24 mouse cellular contexts compared by ENCODE assay signal in genomic region chr11:80313462-80313861, GRCm38 (mm10). TPM values are rescaled to one million over a fixed set of nuclear protein-coding genes. Genes with fewer than 3 reads are reported as not detected.
DNase-seq lines count a peak whose midpoint lies in the region; ATAC-seq and TF ChIP-seq lines count a peak whose summit lies in the region.
"Had no signal": no experiment of that assay in that cellular context is flagged by ENCODE, and none has a peak within 500 bp of the region (broad histone marks: within the 10 kb centered on the region; RNA-seq: fewer than 3 reads in every experiment).

No protein-coding gene starts in this region.

- ATAC-seq in forebrain, postnatal 0 days: no peak
- no peak for ATAC-seq in midbrain, embryonic 11.5 days (ENCODE audit: low FRiP score)
- no peak for ATAC-seq in midbrain, embryonic 15.5 days (replicated peaks)
- ATAC-seq in forebrain, embryonic 14.5 days: no peak
- no peak for ATAC-seq in neural tube, embryonic 14.5 days (ENCODE audit: low read depth)
- ATAC-seq: intestine, embryonic 15.5 days; liver, embryonic 12.5 days had no signal

- 72% methylated on average over 1 of the region's 1 CpGs for WGBS in forebrain, embryonic 10.5 days
- WGBS in forebrain, postnatal 0 days: 83% methylated on average over 1 of the region's 1 CpGs
- 72% methylated on average over 1 of the region's 1 CpGs for WGBS in midbrain, embryonic 11.5 days
- 82% methylated on average over 1 of the region's 1 CpGs for WGBS in midbrain, embryonic 15.5 days
- WGBS in forebrain, embryonic 14.5 days: 81% methylated on average over 1 of the region's 1 CpGs
- WGBS in neural tube, embryonic 14.5 days: 36% methylated on average over 1 of the region's 1 CpGs

- no peaks in the 10 kb centered on the region for H3K36me3 ChIP-seq in forebrain, embryonic 10.5 days (replicated peaks)
- H3K36me3 ChIP-seq in forebrain, postnatal 0 days (ENCODE audit: insufficient read depth): no peaks in the 10 kb centered on the region
- no peaks in the 10 kb centered on the region for H3K36me3 ChIP-seq in midbrain, embryonic 11.5 days (ENCODE audit: control insufficient read depth, insufficient read depth, low read length)
- no peaks in the 10 kb centered on the region for H3K36me3 ChIP-seq in midbrain, embryonic 15.5 days (replicated peaks)
- no peaks in the 10 kb centered on the region for H3K36me3 ChIP-seq in forebrain, embryonic 14.5 days (ENCODE audit: control insufficient read depth, insufficient read depth, low read length)
- no peaks in the 10 kb centered on the region for H3K36me3 ChIP-seq in neural tube, embryonic 14.5 days (ENCODE audit: control insufficient read depth, insufficient read depth, low read length)
- H3K36me3 ChIP-seq: embryonic facial prominence, embryonic 15.5 days; intestine, embryonic 15.5 days; limb, embryonic 13.5 days; liver, embryonic 12.5 days; stomach, embryonic 15.5 days had no signal

- H3K4me1 ChIP-seq in forebrain, embryonic 10.5 days: peaks cover 76% of the 10 kb centered on the region
- H3K4me1 ChIP-seq in forebrain, postnatal 0 days (ENCODE audit: insufficient read depth): no peaks in the 10 kb centered on the region
- H3K4me1 ChIP-seq in midbrain, embryonic 11.5 days (ENCODE audit: control insufficient read depth, insufficient read depth, low read length): peaks cover 44% of the 10 kb centered on the region
- peaks cover 34% of the 10 kb centered on the region for H3K4me1 ChIP-seq in midbrain, embryonic 15.5 days
- H3K4me1 ChIP-seq in forebrain, embryonic 14.5 days (ENCODE audit: control insufficient read depth, insufficient read depth, low read length): peaks cover 57% of the 10 kb centered on the region
- peaks cover 22% of the 10 kb centered on the region for H3K4me1 ChIP-seq in neural tube, embryonic 14.5 days (ENCODE audit: control insufficient read depth, insufficient read depth, low read length)
- H3K4me1 ChIP-seq: intestine, embryonic 15.5 days; limb, embryonic 13.5 days; liver, embryonic 12.5 days; stomach, embryonic 15.5 days had no signal

- H3K27me3 ChIP-seq in forebrain, embryonic 10.5 days (ENCODE audit: poor library complexity, severe bottlenecking): peaks cover 27% of the 10 kb centered on the region
- H3K27me3 ChIP-seq in forebrain, postnatal 0 days (ENCODE audit: insufficient read depth, low read length): no peaks in the 10 kb centered on the region
- no peaks in the 10 kb centered on the region for H3K27me3 ChIP-seq in midbrain, embryonic 11.5 days (ENCODE audit: control insufficient read depth, insufficient read depth, low read length)
- no peaks in the 10 kb centered on the region for H3K27me3 ChIP-seq in midbrain, embryonic 15.5 days (replicated peaks)
- H3K27me3 ChIP-seq in forebrain, embryonic 14.5 days (replicated peaks; ENCODE audit: control insufficient read depth, insufficient read depth, low read length): no peaks in the 10 kb centered on the region
- H3K27me3 ChIP-seq in neural tube, embryonic 14.5 days (ENCODE audit: control insufficient read depth, insufficient read depth, low read length): no peaks in the 10 kb centered on the region
- H3K27me3 ChIP-seq: embryonic facial prominence, embryonic 15.5 days; intestine, embryonic 15.5 days; stomach, embryonic 15.5 days had no signal

- H3K4me3 ChIP-seq in forebrain, embryonic 10.5 days: no peak overlapping the region
- H3K4me3 ChIP-seq in forebrain, postnatal 0 days (ENCODE audit: low read depth, low read length): no peak overlapping the region
- no peak overlapping the region for H3K4me3 ChIP-seq in midbrain, embryonic 11.5 days (ENCODE audit: low read depth, low read length)
- H3K4me3 ChIP-seq in midbrain, embryonic 15.5 days: no peak overlapping the region
- H3K4me3 ChIP-seq in forebrain, embryonic 14.5 days (ENCODE audit: low read depth, low read length): no peak overlapping the region
- no peak overlapping the region for H3K4me3 ChIP-seq in neural tube, embryonic 14.5 days (ENCODE audit: low read depth, low read length)
- H3K4me3 ChIP-seq: embryonic facial prominence, embryonic 15.5 days; intestine, embryonic 15.5 days; limb, embryonic 13.5 days; liver, embryonic 12.5 days; stomach, embryonic 15.5 days had no signal

- no peak overlapping the region for H3K4me2 ChIP-seq in forebrain, postnatal 0 days (ENCODE audit: low read depth)
- H3K4me2 ChIP-seq in midbrain, embryonic 11.5 days: no peak overlapping the region
- H3K4me2 ChIP-seq in midbrain, embryonic 15.5 days: no peak overlapping the region
- no peak overlapping the region for H3K4me2 ChIP-seq in forebrain, embryonic 14.5 days (ENCODE audit: low read length)
- H3K4me2 ChIP-seq in neural tube, embryonic 14.5 days (ENCODE audit: low read depth, low read length): no peak overlapping the region
- H3K4me2 ChIP-seq: embryonic facial prominence, embryonic 15.5 days; heart, embryonic 11.5 days; intestine, embryonic 15.5 days; limb, embryonic 13.5 days; liver, embryonic 12.5 days; stomach, embryonic 15.5 days had no signal

- peak overlapping the region; percentile 64; the same call in 1 of the 2 replicates for H3K27ac ChIP-seq in forebrain, embryonic 10.5 days
- H3K27ac ChIP-seq in forebrain, postnatal 0 days (ENCODE audit: low read depth, low read length): no peak overlapping the region
- H3K27ac ChIP-seq in midbrain, embryonic 11.5 days (ENCODE audit: low read depth, low read length): peak overlapping the region; percentile 85; the same call in 1 of the 2 replicates
- H3K27ac ChIP-seq in midbrain, embryonic 15.5 days: no peak overlapping the region
- peak overlapping the region; percentile 91 for H3K27ac ChIP-seq in forebrain, embryonic 14.5 days (ENCODE audit: low read depth, low read length)
- 0 out of 2 replicates have a peak overlapping the region, but pooled peaks have one; percentile 49 for H3K27ac ChIP-seq in neural tube, embryonic 14.5 days (ENCODE audit: low read depth, low read length)
- H3K27ac ChIP-seq: embryonic facial prominence, embryonic 15.5 days; intestine, embryonic 15.5 days; limb, embryonic 13.5 days; liver, embryonic 12.5 days; stomach, embryonic 15.5 days had no signal

- no peak for DNase-seq in forebrain, embryonic 10.5 days (ENCODE audit: extremely low spot score, low spot score)
- no peak for DNase-seq in forebrain, postnatal 0 days
- no peak for DNase-seq in midbrain, embryonic 11.5 days (ENCODE audit: low spot score, missing footprints)
- DNase-seq in forebrain, embryonic 14.5 days (ENCODE audit: low spot score): no peak
- DNase-seq in frontal cortex, postnatal 14 days (ENCODE audit: low spot score in 2 of 2): no peak
- DNase-seq: adrenal gland, postnatal 14 days; cerebellum, adult 9-10 months; gastrocnemius, postnatal 14 days; heart, adult 11 months; kidney, adult 9 months; kidney, postnatal 36 days; lung, adult 18-20 months; lung, postnatal 10 days; right cerebral cortex, adult 18-20 months; right cerebral cortex, postnatal 4 days; thymus, postnatal 25 days had no signal

- no peak overlapping the region for H3K9ac ChIP-seq in forebrain, postnatal 0 days
- H3K9ac ChIP-seq in midbrain, embryonic 11.5 days (ENCODE audit: low read length): no peak overlapping the region
- H3K9ac ChIP-seq in midbrain, embryonic 15.5 days: no peak overlapping the region
- H3K9ac ChIP-seq in forebrain, embryonic 14.5 days (ENCODE audit: low read length): no peak overlapping the region
- H3K9ac ChIP-seq in neural tube, embryonic 14.5 days (replicated peaks; ENCODE audit: low read depth, low read length): no peak overlapping the region
- H3K9ac ChIP-seq: embryonic facial prominence, embryonic 15.5 days; intestine, embryonic 15.5 days; limb, embryonic 13.5 days; liver, embryonic 12.5 days; stomach, embryonic 15.5 days had no signal

- no peaks in the 10 kb centered on the region for H3K9me3 ChIP-seq in forebrain, embryonic 10.5 days
- H3K9me3 ChIP-seq in forebrain, postnatal 0 days (ENCODE audit: low read length): no peaks in the 10 kb centered on the region
- H3K9me3 ChIP-seq in midbrain, embryonic 11.5 days (ENCODE audit: control insufficient read depth, low read length): no peaks in the 10 kb centered on the region
- H3K9me3 ChIP-seq in midbrain, embryonic 15.5 days: no peaks in the 10 kb centered on the region
- H3K9me3 ChIP-seq in forebrain, embryonic 14.5 days (replicated peaks; ENCODE audit: control insufficient read depth, low read length): no peaks in the 10 kb centered on the region
- no peaks in the 10 kb centered on the region for H3K9me3 ChIP-seq in neural tube, embryonic 14.5 days (ENCODE audit: control insufficient read depth, low read length)
- H3K9me3 ChIP-seq: embryonic facial prominence, embryonic 15.5 days; intestine, embryonic 15.5 days; limb, embryonic 13.5 days; liver, embryonic 12.5 days; stomach, embryonic 15.5 days had no signal

- TF ChIP-seq CTCF in forebrain, postnatal 0 days (IDR thresholded peaks at IDR 0.05; ENCODE audit: low read depth): no peak

RNA-seq across cellular contexts. Expression of gene Rhbdl3, which starts 12.8 kb away (rescaled TPM):
- polyA plus RNA-seq in forebrain, embryonic 10.5 days (2016; fragmentation: Nextera tagmentation; extraction: Ambion mirVana): 3.1 and 3.6 TPM in 2 replicates
- total RNA-seq in forebrain, postnatal 0 days (2014; rRNA removed): 3.8 and 6.7 TPM in 2 replicates
- 2.5 and 2.8 TPM in 2 replicates for polyA plus RNA-seq in forebrain, postnatal 0 days (2015; fragmentation: Nextera tagmentation; extraction: Ambion mirVana)
- polyA plus RNA-seq in midbrain, embryonic 11.5 days (2014; fragmentation: Nextera tagmentation; extraction: Ambion mirVana): 14.9 and 15.2 TPM in 2 replicates
- 9.2 and 10.8 TPM in 2 replicates for polyA plus RNA-seq in midbrain, embryonic 15.5 days (2015; fragmentation: Nextera tagmentation; extraction: Ambion mirVana)
- polyA plus RNA-seq in forebrain, embryonic 14.5 days (2014; fragmentation: Nextera tagmentation; extraction: Ambion mirVana): 10.9 and 11.8 TPM in 2 replicates
- polyA plus RNA-seq in neural tube, embryonic 14.5 days (2014; fragmentation: Nextera tagmentation; extraction: Ambion mirVana): 3.8 and 6.5 TPM in 2 replicates

Comparison
In these comparisons a context has a peak if more than half of its experiments do, and no peak if none do; other contexts are left out.
1. H3K27ac ChIP-seq: peak in forebrain, embryonic 10.5 days (single experiment), midbrain, embryonic 11.5 days (single experiment), forebrain, embryonic 14.5 days (single experiment) and neural tube, embryonic 14.5 days (single experiment); none in forebrain, postnatal 0 days (single experiment) and midbrain, embryonic 15.5 days (single experiment).